Mouse (Mus musculus) cerebellum, adult 2 months (tissue): ENCODE data around the gene D5Ertd579e.

Experiments
- CTCF ChIP-seq: fragments of 200-500 bp; IDR thresholded peaks from 2 replicates; pipeline ENCODE4 v1.5.1; 2011; ENCODE audit warnings: low read depth, mild to moderate bottlenecking, control low read depth, low read length, moderate library complexity, borderline replicate concordance; ENCODE audit not compliant: insufficient read depth
- POLR2A ChIP-seq: fragments of 200-500 bp; IDR thresholded peaks from 2 replicates; pipeline ENCODE4 v1.6.1; 2011; ENCODE audit warnings: low read length, control low read depth, borderline replicate concordance; ENCODE audit not compliant: insufficient read depth

GRCm38 (mm10) chr5:36711863-36712262 lies 16.0 kb upstream of the D5Ertd579e start:
- TF ChIP-seq POLR2A, result no peak
- no peak for TF ChIP-seq CTCF
